Mouse (Mus musculus) B cell, adult (primary cell): Measurements from ENCODE around the gene Rsg1. TPM values are rescaled to one million over a fixed set of nuclear protein-coding genes. Genes with fewer than 3 reads are reported as not detected.

ENCODE experiments used
- total RNA-seq: library from RNA; stranded (reverse); gene quantifications from 4 replicates; pipeline ENCODE4 v1.2.4, GENCODE M21; 2023; ENCODE audit not compliant: inconsistent age

Gene Rsg1
- 2.2 to 4.0 TPM (median 3.0 TPM) in 4 replicates for total RNA-seq

GRCm38 (mm10) chr4:141213770-141214336 is at the start of gene Rsg1:
TSS of gene Rsg1 (plus strand) at chr4:141213956.

GRCm38 (mm10) chr4:141239388-141240125 is 25.8 kb downstream of the Rsg1 start, which contains the start of gene Arhgef19:
TSS of gene Arhgef19 (plus strand) at chr4:141239499.

Other genes starting within 250 kb of the Rsg1 start
- gene Atp13a2, start 227.1 kb upstream of the Rsg1 start, total RNA-seq: 83.0 to 98.0 TPM (median 89.9 TPM) in 4 replicates
- not detected in 4 replicates for gene Mfap2, start 203.5 kb upstream of the Rsg1 start, total RNA-seq
- 14.6 to 19.6 TPM (median 17.0 TPM) in 4 replicates for gene Crocc, start 153.4 kb upstream of the Rsg1 start, total RNA-seq
- 76.1 to 93.7 TPM (median 82.3 TPM) in 4 replicates for gene Necap2, start 135.6 kb upstream of the Rsg1 start, total RNA-seq
- not detected in 4 replicates for gene Spata21, start 125.6 kb upstream of the Rsg1 start, total RNA-seq
- gene Szrd1, start 74.2 kb upstream of the Rsg1 start, total RNA-seq: 125 to 154 TPM (median 139 TPM) in 4 replicates
- 18.9 to 20.8 TPM (median 20.3 TPM) in 4 replicates for gene Fbxo42, start 66.0 kb upstream of the Rsg1 start, total RNA-seq
- not detected in 4 replicates for gene Arhgef19, start 25.5 kb downstream of the Rsg1 start, total RNA-seq
- 16.7 to 29.6 TPM (median 21.9 TPM) in 4 replicates for gene Epha2, start 87.3 kb downstream of the Rsg1 start, total RNA-seq
- gene Fam131c, start 154.3 kb downstream of the Rsg1 start, total RNA-seq: not detected in 4 replicates
- not detected in 4 replicates for gene Clcnka, start 184.8 kb downstream of the Rsg1 start, total RNA-seq
- not detected in 4 replicates for gene Clcnkb, start 202.1 kb downstream of the Rsg1 start, total RNA-seq
- gene Hspb7, start 206.8 kb downstream of the Rsg1 start, total RNA-seq: not detected in 4 replicates
- not detected in 4 replicates for gene Srarp, start 222.1 kb downstream of the Rsg1 start, total RNA-seq
- 41.4 to 43.9 TPM (median 42.6 TPM) in 4 replicates for gene Zbtb17, start 230.7 kb downstream of the Rsg1 start, total RNA-seq